Mouse (Mus musculus) liver, postnatal 0 days (tissue): ENCODE results near the gene Hist1h2bf. TPM values are rescaled to one million over a fixed set of nuclear protein-coding genes. Genes with fewer than 3 reads are reported as not detected.
"Not testable (repeated sequence)": the region's sequence is repeated elsewhere in the genome, so short reads cannot be mapped to it uniquely, and the experiment has no call there.

Source experiments
- ATAC-seq: fragments of 200-750 bp; cut with Nextera tagmentation; 2 replicates; pipeline ENCODE4 v1.8.0; 2017; ENCODE audit warnings: mild to moderate bottlenecking, moderate library complexity
- DNase-seq: peaks from one replicate; pipeline ENCODE4 v3.0.0-alpha.2; 2016
- H3K27ac ChIP-seq: fragments of 300-500 bp; sonication (generic); 2 replicates; pipeline ENCODE4 v1.5.1; 2014; ENCODE audit warnings: antibody characterized with exemption, moderate library complexity, mild to moderate bottlenecking, low read depth
- H3K27me3 ChIP-seq: fragments of 300-500 bp; sonication (generic); 2 replicates; pipeline ENCODE4 v1.6.1; 2014; ENCODE audit warnings: low read length, control low read depth, mixed read lengths; ENCODE audit not compliant: insufficient read depth
- H3K36me3 ChIP-seq: fragments of 300-500 bp; sonication (generic); replicated peaks from 2 replicates; pipeline ENCODE4 v1.6.1; 2014; ENCODE audit warnings: mild to moderate bottlenecking, control low read depth, low read length, moderate library complexity, mixed read lengths; ENCODE audit not compliant: insufficient read depth
- H3K4me1 ChIP-seq: fragments of 300-500 bp; sonication (generic); 2 replicates; pipeline ENCODE4 v1.6.1; 2014; ENCODE audit warnings: antibody characterized with exemption, mild to moderate bottlenecking, control low read depth; ENCODE audit not compliant: insufficient read depth
- H3K4me2 ChIP-seq: fragments of 300-500 bp; sonication (generic); 2 replicates; pipeline ENCODE4 v1.6.1; 2014; ENCODE audit warnings: low read depth, mild to moderate bottlenecking, low read length, moderate library complexity, mixed read lengths
- H3K4me3 ChIP-seq: fragments of 300-500 bp; sonication (generic); 2 replicates; pipeline ENCODE4 v1.5.1; 2014; ENCODE audit warnings: low read depth, low read length
- H3K9ac ChIP-seq: fragments of 300-500 bp; sonication (generic); replicated peaks from 2 replicates; pipeline ENCODE4 v1.6.1; 2014; ENCODE audit warnings: mild to moderate bottlenecking, moderate library complexity
- H3K9me3 ChIP-seq: fragments of 300-500 bp; sonication (generic); 2 replicates; pipeline ENCODE4 v1.6.1; 2016; ENCODE audit warnings: mild to moderate bottlenecking, control low read depth, low read length, mixed read lengths
- CTCF ChIP-seq: sonication (generic); IDR thresholded peaks from 2 replicates; pipeline ENCODE4 v1.5.1; 2016; ENCODE audit warnings: antibody characterized with exemption, low read depth
- EP300 ChIP-seq: IDR thresholded peaks from 2 replicates; pipeline ENCODE4 v1.6.1; 2016; ENCODE audit warnings: antibody characterized with exemption, low read depth, mild to moderate bottlenecking
- WGBS: fragments of 180-500 bp; shearing (Covaris S2); extraction: QIAGEN DNeasy Blood & Tissue Kit; methylation state at CpG from one replicate; pipeline ENCODE4 v1.1.7; 2014; ENCODE audit not compliant: insufficient replicate concordance; 5-methylcytosine and 5-hydroxymethylcytosine counted together
- polyA plus RNA-seq: library from polyadenylated mRNA; unstranded; fragments of >200 nt; fragmentation: Nextera tagmentation; extraction: Ambion mirVana; gene quantifications from 2 replicates; pipeline ENCODE4 v1.2.1, GENCODE M21; 2015

Gene Hist1h2bf
- polyA plus RNA-seq, 1 experiment from 2014 or later: 5.8 TPM

GRCm38 (mm10) chr13:23562699-23563462 lies 11.1 kb downstream of the Hist1h2bf start:
- peak; percentile 30 for ATAC-seq
- Histone ChIP-seq H3K27me3 (no peaks in the 10 kb centered on the region), H3K4me3 (peak overlapping the region; percentile 43), H3K36me3 (no peaks in the 10 kb centered on the region), H3K4me1 (peaks cover 7% of the 10 kb centered on the region), H3K27ac (peak overlapping the region; percentile 99), H3K9ac (peak overlapping the region; percentile 65), H3K4me2 (peak overlapping the region; percentile 83), H3K9me3 (no peaks in the 10 kb centered on the region)
- TF ChIP-seq CTCF (peak; percentile 69), EP300 (peak; percentile 73)
- no peak for DNase-seq
- WGBS: 3% methylated on average over 18 of the region's 18 CpGs

GRCm38 (mm10) chr13:23561883-23562659 lies 11.9 kb downstream of the Hist1h2bf start, which contains the start of gene Hist1h3e:
TSS of gene Hist1h3e (minus strand) at chr13:23562369.
- H3K4me1 ChIP-seq, H3K36me3 ChIP-seq, H3K27me3 ChIP-seq, H3K9me3 ChIP-seq: not testable (repeated sequence)
- WGBS: under 1% methylated on average over 48 of the region's 67 CpGs
- peak; percentile 95 for DNase-seq
- peak; percentile 91 for ATAC-seq
- Histone ChIP-seq H3K4me2 (peak within 1 kb of the TSS; percentile 83), H3K4me3 (peak within 1 kb of the TSS; percentile 43), H3K9ac (peak within 1 kb of the TSS; percentile 72), H3K27ac (peak within 1 kb of the TSS; percentile 99)
- TF ChIP-seq EP300: peak; percentile 80; the same call in 1 of the 2 replicates

- ATAC-seq: peak; percentile 0; the same call in 1 of the 2 replicates
- Histone ChIP-seq H3K4me2 (peak overlapping the region; percentile 83; the same call in 1 of the 2 replicates), H3K27ac (peak overlapping the region; percentile 99), H3K9ac (peak overlapping the region; percentile 72), H3K4me3 (peak overlapping the region; percentile 43)
- not testable (repeated sequence) for H3K27me3 ChIP-seq, H3K4me1 ChIP-seq, DNase-seq, H3K36me3 ChIP-seq, H3K9me3 ChIP-seq
- WGBS: 0% methylated on average over 2 of the region's 5 CpGs
Measured at GRCm38 (mm10) chr13:23561531-23561882, 12.5 kb downstream of the Hist1h2bf start.

- H3K9ac ChIP-seq: peak overlapping the region; percentile 39
- not testable (repeated sequence) for DNase-seq, H3K4me3 ChIP-seq, H3K9me3 ChIP-seq, H3K4me1 ChIP-seq, H3K27me3 ChIP-seq, ATAC-seq, H3K36me3 ChIP-seq
- peak overlapping the region; percentile 46 for H3K27ac ChIP-seq
- H3K4me2 ChIP-seq: peak overlapping the region; percentile 55
- WGBS: 35% methylated on average over 2 of the region's 2 CpGs
Measured at GRCm38 (mm10) chr13:23560699-23561098, 13.3 kb downstream of the Hist1h2bf start.

- Histone ChIP-seq H3K9me3 (no peaks in the 10 kb centered on the region), H3K4me3 (peak overlapping the region; percentile 64), H3K4me2 (peak overlapping the region; percentile 90), H3K4me1 (peaks cover 8% of the 10 kb centered on the region), H3K27me3 (no peaks in the 10 kb centered on the region), H3K36me3 (no peaks in the 10 kb centered on the region), H3K27ac (peak overlapping the region; percentile 97), H3K9ac (peak overlapping the region; percentile 10; the same call in 1 of the 2 replicates)
- ATAC-seq (no peak), DNase-seq (no peak)
- no peak for TF ChIP-seq EP300
- TF ChIP-seq CTCF: no peak
- 63% methylated on average over 3 of the region's 3 CpGs for WGBS
Measured at GRCm38 (mm10) chr13:23556906-23557305, 17.1 kb downstream of the Hist1h2bf start.

- Histone ChIP-seq H3K27ac (peak overlapping the region; percentile 97), H3K4me2 (peak overlapping the region; percentile 90), H3K9me3 (no peaks in the 10 kb centered on the region), H3K27me3 (no peaks in the 10 kb centered on the region), H3K9ac (peak overlapping the region; percentile 83), H3K4me1 (peaks cover 10% of the 10 kb centered on the region), H3K4me3 (peak overlapping the region; percentile 64), H3K36me3 (no peaks in the 10 kb centered on the region)
- no peak; the same call in 1 of the 2 replicates for TF ChIP-seq EP300
- TF ChIP-seq CTCF: no peak
- DNase-seq (peak; percentile 74), ATAC-seq (peak; percentile 49)
- WGBS: under 1% methylated on average over 18 of the region's 18 CpGs
Measured at GRCm38 (mm10) chr13:23555839-23556416, 18.1 kb downstream of the Hist1h2bf start.
